Mouse (Mus musculus): ENCODE results near the gene Anxa11. TPM values are rescaled to one million over a fixed set of nuclear protein-coding genes. Genes with fewer than 3 reads are reported as not detected.
"Not testable (repeated sequence)": the region's sequence is repeated elsewhere in the genome, so short reads cannot be mapped to it uniquely, and the experiment has no call there.

The Anxa11 gene
- total RNA-seq, 2 experiments from 2014 or later, result 9.3 to 11.0 TPM

DNA sequence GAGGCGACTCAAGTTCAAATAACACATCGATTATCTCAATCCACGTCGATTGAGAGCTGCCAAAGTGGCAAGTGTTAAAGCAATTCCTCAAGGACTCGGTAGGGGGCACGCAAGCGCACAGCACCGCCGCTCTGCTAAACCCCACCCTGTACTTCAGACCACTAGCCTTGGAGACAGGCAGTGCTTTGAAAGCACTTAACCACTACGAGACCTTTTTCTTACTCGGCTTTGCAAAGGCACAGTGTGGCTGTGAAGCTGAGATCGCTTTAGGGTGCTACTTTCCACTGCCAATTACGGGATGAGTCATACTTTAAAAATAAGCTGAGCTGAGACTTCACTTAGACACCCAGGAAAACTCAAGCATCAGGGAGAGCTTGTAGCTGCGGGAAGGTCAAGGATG is 9.7 kb upstream of the Anxa11 start:
- intact Hi-C loops (cut with DNase I), result no loop called here
- DNase-seq (ENCODE audit: extremely low spot score in 1 of 2, low spot score in 2 of 2), result peak; percentile 50 to 67

DNA sequence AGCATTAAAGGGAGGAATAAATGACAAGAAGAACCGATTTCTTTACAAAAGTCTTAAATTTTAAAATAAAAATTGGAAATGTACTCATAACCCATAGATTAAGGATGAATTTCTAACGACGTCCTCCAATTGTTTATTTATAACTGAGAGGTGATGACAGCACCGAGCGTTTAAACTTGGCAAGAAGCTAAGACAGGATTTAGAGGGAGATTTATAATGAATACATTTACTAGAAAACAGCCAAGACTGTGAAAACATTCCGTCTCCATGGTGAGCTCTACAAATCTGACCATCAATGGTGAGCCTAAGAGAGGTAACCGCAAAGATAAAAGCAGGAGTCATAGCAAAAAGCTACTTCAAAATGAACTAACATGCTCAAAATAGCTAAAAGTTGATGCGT is 3.5 kb upstream of the Anxa11 start:
- DNase-seq (ENCODE audit: extremely low spot score in 1 of 2, low spot score in 2 of 2), result no peak
- intact Hi-C loops (cut with DNase I), result no loop called here

DNA sequence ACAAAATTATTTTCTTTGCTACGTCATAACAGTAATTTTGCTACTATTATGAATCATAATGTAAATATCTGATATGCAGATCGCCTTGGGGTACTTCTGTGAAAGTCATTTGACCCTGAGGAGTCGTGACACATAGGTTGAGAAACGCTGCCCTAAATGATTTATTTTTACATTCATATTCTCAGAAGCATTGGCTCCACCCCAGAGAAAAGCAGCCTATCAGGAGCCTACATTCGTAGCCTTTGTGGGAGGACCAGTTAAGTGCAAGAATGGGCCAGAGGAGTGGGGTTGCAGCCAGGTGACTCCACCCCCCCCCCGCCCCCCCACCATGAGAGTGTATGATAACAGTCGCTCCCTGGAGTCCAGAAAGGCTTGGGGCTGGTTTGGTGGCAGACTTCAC is 2.2 kb upstream of the Anxa11 start:
- DNase-seq (ENCODE audit: extremely low spot score in 1 of 2, low spot score in 2 of 2), result no peak
- intact Hi-C loops (cut with DNase I), result no loop called here

DNA sequence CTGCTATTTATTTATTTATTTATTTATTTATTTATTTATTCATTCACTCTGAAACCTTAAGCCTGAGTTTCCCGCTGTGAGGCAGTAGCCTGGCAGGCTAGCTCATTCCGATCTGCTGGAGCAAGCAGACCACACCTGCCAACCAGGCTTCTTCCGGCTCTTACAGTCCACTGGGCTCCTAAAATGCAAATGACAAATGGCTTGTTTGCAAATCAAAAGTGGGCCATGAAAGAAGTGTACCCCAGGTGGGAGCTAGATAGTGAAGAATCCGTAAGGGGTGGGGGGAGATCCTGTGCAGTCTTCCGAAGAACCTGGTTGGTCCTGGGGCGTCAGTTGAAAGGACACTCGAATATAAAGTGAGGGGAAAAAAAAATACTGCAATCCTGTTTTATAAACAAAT is 995 bp upstream of the Anxa11 start:
- intact Hi-C loops (cut with DNase I), result no loop called here
- no peak for DNase-seq (ENCODE audit: extremely low spot score in 1 of 2, low spot score in 2 of 2)

DNA sequence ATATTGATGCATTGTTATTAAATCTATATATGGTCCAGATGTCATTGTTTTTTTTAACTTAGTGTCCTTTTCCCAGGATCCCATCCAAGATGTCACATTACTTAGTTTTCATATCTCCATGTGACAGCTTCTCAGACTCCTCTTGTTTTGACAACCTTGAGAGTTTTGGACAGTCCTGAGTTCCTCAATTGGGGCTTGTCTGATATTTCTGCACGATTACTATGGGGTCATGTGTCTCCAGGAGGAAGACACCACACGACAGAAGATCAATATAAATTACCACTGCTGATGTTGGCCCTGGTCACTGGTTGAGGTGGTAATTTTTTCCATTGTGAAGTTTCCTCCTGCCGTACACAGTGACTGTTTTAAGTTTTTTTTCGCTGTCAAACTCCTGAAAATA is 377 bp upstream of the Anxa11 start:
- intact Hi-C loops (cut with DNase I), result no loop called here
- DNase-seq (ENCODE audit: extremely low spot score in 1 of 2, low spot score in 2 of 2), result no peak

DNA sequence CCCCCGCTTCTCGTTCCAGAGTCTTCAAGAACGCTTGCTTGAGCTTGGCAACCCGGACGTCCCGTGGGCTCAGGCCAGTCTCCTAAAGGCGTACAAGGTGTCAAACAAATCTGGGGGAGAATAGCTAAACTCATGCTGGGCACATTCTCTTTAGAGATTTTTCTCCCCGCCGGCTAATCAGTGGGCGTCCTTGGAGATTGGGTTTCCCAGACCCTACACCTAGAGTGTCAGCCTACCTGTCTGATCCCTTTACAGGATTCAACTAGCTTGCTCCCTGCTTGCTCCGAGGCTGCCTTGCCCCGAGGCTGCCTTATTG is 690 bp downstream of the Anxa11 start:
- DNase-seq (ENCODE audit: extremely low spot score in 1 of 2, low spot score in 2 of 2), result no peak
- intact Hi-C loops (cut with DNase I), result no loop called here

DNA sequence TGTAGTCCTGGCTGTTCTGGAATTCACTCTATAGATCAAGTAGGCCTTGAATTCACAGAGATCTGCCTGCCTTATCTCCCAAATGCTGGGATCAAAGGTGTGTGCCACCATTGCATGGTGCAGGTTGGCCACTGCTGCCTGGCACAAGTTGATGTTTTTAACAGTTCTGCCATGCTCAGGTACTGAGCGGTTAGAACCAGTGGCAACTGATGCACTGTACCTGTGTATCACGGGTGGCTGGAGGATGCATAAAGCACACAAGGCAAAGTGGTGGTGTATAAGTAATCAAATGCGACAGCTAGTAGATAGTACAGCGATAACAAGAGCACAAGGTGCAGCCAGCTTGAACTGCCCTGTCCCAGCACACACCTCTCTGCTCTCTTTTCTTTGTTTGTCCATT is 2.4 kb downstream of the Anxa11 start:
- DNase-seq (ENCODE audit: extremely low spot score in 1 of 2, low spot score in 2 of 2), result no peak
- intact Hi-C loops (cut with DNase I), result no loop called here

DNA sequence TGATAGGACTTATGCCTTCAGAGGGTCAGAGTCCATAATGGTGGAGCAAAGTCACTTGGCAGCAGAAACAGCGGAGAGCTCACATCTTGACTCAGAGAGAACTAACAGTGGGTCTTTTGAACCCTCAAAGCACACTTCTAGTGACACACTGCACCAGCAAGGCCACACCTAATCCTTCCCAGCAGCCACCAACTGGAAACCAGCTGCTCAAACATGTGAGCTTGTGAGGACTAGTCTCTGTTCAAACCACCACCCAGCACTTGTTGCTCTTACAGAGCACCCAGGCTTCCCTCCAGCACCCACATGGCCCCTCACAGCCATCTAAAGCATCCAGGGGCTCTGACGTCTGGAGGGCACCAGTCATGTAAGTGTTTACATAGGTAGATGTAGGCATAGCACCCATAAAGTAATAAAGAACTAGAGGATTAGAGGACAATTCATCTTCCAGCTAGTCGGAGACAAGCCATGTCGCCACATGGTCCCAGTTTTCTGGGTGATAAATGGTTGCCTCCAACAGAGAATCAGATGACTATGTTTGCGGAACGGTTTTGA is 4.0 kb downstream of the Anxa11 start:
- no peak for DNase-seq (ENCODE audit: extremely low spot score in 1 of 2, low spot score in 2 of 2)
- intact Hi-C loops (cut with DNase I), result no loop called here

DNA sequence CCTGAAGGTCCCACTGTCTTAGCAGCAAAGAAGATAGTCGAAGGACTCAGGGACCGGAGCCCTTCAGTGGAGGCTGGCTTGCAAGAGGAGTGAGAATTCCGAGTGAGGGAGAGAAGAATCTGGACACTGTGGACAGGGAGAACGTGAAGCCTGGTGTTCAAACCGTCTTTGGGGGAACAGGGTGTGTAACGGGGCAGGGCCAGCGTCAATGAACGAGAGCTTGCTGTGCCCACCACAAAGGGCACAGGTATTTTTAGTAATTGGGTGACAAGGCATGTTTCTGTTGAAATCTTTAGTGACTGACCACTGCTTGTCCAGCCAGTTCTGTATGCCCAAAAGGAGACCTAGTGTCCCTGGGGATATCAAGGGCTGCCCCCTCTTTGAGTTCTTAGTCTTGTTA is 4.6 kb downstream of the Anxa11 start:
- intact Hi-C loops (cut with DNase I), result no loop called here
- no peak for DNase-seq (ENCODE audit: extremely low spot score in 1 of 2, low spot score in 2 of 2)

DNA sequence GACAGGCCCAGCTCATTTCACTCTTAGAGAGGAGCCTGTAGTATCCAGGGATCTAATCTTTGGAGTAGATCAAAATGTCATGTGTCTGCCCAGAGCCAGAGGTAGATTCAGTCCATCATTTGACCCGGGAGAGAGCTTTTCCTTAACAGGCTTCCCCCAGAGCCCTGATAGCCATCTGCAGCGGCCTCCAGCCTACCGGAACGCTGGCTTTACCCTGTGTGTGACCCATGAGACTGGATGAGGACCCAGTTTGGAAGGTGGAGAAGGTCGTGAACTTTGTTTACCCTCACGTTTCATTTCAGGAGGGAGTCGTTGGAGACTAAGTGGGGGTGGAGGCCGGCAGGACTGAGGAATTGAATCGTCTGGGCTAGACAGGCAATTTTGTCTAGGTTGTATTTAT is 5.7 kb downstream of the Anxa11 start:
- DNase-seq (ENCODE audit: extremely low spot score in 1 of 2, low spot score in 2 of 2), result no peak
- intact Hi-C loops (cut with DNase I), result no loop called here

DNA sequence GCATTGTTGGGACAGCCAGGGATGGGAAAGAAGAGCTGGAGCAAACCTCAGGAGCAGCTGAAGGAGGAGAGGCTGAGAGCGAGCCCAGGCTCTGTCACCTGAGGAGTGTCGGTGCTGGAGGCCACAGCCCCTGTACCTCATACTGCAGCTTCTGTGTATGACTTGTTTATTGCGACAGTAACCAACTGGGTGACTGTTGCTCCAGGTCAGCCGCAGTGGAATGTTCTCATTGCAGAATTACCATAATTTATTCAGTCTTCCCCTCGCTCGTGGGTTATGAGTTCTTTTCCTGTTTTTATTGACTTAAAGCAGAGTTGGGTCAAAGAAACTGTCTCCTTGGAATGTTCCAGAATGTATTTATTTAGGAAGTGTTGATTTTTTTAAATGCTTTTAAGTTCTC is 6.3 kb downstream of the Anxa11 start:
- intact Hi-C loops (cut with DNase I), result no loop called here
- no peak for DNase-seq (ENCODE audit: extremely low spot score in 1 of 2, low spot score in 2 of 2)

DNA sequence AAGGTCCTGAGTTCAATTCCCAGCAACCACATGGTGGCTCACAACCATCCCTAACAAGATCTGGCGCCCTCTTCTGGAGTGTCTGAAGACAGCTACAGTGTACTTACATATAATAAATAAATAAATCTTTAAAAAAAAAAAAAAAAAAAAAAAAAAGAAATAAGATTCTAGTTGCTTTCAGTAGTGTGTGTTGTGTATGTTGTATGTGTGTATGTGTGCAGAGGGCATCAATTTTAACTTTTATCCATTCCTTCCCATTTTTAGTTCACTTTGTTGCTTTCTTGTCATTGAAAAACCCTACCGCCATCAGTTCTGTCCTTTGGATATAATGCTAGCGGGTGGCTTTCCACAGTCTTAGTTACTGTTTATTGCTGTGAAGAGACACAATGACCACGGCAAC is 6.8 kb downstream of the Anxa11 start:
- DNase-seq (ENCODE audit: extremely low spot score in 1 of 2, low spot score in 2 of 2); intact Hi-C loops (cut with DNase I): not testable (repeated sequence)

DNA sequence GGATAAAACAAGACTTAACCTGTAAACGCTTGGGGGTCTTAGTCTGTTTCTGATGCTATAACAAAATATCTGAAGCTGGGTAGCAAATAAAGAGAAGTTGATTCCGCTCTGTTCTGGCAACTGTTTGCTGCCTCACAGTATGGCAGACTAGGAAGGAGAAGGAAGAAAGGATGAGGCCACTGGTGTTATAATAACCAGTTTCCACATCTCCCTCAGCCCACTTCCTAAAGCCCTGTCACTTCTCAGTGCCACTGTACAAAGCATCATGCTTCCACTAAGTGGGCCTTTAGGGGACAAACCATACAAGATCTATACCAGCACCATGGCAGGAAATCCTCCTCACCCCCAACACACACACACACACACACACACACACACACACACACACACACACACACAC is 8.5 kb downstream of the Anxa11 start:
- DNase-seq (ENCODE audit: extremely low spot score in 1 of 2, low spot score in 2 of 2), result no peak
- intact Hi-C loops (cut with DNase I), result no loop called here

DNA sequence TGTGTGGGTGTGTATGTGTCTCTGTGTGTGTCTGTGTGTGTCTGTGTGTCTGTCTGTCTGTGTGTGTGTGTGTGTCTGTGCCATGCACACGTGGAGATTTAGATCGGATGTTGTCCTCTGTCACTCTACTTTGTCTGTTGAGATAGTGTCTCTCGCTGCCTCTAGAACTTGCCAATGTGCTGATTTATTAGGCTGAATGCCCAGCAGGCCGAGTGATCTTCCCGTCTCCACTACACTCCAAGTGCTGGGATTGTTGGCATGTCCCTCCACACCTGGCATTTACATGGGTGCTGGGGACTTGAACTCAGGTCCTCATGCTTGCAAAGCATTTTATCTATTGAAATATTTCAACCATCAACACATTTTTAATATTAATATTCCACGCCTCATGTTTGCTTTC is 9.2 kb downstream of the Anxa11 start:
- intact Hi-C loops (cut with DNase I), result no loop called here
- no peak for DNase-seq (ENCODE audit: extremely low spot score in 1 of 2, low spot score in 2 of 2)

DNA sequence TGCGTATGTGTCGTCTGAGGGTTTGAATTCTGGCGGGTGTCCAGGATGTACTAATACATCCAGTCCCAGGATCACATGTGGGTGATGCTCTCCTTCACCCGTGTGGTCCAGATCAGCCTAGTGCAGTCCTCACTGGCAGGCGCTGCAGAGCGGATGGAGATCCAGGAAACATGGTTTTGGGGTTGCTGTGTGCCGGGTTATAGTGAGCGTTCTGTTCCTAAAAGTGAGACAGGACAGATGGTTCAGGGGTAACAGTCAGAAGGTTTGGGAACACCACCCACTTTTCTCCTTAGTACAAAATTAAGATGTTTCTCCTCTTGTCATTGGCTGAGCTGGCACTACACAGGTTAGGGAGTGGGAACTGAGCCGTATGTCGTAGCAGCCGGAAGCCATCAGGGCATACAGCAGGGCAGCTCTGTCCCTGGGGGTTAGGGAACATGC is 10.2 kb downstream of the Anxa11 start:
- intact Hi-C loops (cut with DNase I), result no loop called here
- DNase-seq (ENCODE audit: extremely low spot score in 1 of 2, low spot score in 2 of 2), result no peak

DNA sequence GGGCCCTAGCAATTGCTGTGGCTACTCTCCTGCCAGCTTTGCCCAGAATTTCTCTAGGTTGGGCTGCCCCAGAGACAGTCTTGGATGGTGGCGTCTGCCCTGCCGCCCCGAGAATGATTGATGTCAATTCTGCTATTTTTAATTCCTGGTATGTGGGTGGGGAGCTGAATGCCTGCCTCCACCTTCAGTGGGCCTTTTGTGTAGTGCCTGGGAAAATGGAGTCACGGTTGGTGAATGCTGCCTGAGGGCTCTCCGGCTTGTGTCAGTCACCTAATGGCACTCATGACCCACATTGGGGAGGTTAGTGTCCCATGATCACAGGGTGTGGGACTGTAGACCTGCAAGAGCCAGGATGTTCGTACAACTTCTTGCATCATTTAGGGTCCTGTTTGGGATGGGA is 11.3 kb downstream of the Anxa11 start:
- no peak for DNase-seq (ENCODE audit: extremely low spot score in 1 of 2, low spot score in 2 of 2)

DNA sequence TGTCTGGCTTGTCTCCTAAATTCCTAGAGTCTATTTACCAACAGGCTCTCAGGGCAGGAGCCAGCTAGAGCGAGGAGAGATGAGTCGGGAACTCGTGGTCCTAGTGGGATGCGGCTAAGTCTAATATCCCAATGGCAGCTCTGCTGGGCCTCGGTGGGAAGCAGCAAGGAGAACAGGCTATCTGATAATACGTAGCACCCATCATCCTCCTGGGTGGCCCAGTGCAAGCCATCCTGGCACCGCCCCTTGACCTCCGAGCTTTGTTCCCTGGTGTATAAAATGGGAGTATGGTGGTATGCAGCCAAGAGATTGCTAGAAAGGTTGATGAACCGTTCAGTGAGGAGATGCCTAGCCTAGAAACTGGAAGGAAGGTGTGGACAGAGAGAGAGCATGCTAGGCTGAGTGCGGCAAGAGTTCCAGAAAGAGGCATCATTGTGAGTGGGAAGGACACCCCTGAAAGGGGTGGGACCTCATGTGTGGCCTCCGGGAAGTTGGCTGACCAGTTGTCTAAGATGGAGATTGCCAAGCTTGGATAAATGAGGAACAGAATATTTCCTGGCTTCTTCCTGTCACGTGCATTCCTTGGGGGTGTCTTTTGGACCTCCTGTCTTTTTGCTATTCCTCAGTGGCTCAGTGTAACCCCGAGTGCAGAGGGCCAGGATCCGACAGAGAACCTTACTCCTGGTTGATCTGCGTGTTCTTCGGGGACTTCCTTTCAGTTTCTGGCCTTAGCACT is 11.9 kb downstream of the Anxa11 start:
- DNase-seq (ENCODE audit: extremely low spot score in 1 of 2, low spot score in 2 of 2), result no peak
- intact Hi-C loops (cut with DNase I), result no loop called here

More for the DNA sequence above, 11.3 kb downstream of the Anxa11 start:
- intact Hi-C loops (cut with DNase I), result no loop called here

DNA sequence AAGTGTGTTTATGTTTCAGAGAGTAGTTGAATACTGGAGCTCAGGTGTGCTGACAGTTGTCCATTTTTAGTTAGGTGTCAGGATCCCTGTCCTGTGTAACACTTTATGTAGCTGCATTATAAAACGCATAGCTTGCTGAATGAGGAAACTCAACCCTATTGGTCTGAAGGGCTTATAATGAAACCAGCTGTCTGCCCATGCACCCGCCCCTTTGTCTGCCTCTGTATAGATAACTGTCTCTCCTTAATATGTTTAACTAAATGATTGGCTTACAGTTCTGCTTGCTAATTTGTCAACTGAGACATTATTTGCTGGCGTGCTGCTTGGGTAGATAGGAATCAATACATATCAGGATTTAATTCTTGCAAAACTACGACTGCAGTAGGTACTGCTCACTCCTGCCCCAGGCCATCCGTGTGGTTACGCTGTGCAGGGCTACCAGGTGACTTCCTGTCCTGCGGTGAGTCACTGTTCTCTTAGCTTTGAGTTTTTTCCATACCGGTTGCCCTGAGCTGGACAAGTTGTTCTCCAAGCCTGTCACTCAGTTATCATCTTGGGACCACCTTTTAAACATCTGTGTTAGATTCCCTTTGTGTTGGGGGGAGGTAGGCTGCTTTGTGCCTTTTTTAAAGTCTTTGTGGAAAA is 13.4 kb downstream of the Anxa11 start:
- DNase-seq (ENCODE audit: extremely low spot score in 1 of 2, low spot score in 2 of 2), result no peak
- intact Hi-C loops (cut with DNase I), result no loop called here

DNA sequence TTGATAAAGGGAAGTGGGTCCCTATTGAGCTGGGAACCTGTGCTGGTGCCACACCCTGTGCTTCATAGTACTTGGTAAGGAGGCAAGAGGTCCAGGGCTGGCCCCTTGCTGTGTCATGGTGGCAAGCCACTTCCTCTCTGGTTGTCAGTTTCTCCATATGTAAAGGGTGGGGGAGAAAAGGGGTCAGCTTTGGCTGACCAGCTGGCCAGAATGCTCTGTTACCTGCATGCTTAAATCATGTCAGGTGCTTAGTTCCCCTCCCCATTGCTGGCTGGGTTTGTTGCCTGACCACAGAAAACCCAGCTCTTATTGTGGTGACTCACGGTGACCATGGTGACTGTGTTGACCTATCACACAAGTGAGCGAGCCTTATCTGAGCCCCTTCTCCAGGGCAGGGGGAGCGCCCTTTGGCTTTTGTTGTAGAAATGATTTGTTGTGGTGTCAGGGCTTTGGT is 15.2 kb downstream of the Anxa11 start:
- intact Hi-C loops (cut with DNase I), result no loop called here
- no peak for DNase-seq (ENCODE audit: extremely low spot score in 1 of 2, low spot score in 2 of 2)

DNA sequence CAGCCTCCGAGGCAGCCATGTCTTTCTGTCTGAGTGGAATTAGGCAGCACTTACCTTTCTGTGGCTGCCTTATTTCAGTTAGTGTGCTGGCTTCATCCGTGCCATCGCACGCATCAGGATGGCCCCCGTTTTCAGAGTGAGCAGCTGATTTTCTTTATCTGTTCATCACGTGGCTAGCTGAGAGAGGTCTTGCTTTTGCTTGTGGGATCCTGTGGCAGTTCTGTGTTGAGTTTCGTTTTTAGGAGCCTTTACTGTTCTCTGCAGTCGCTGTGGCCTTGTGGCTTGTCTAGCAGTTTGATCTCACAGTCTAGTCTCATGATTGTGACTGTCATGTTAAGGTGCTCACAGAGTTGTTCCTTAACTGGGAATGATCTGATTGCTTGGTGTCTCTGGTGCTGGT is 16.0 kb downstream of the Anxa11 start:
- intact Hi-C loops (cut with DNase I), result no loop called here
- no peak for DNase-seq (ENCODE audit: extremely low spot score in 1 of 2, low spot score in 2 of 2)
